Mouse (Mus musculus) forebrain, embryonic 13.5 days (tissue): ENCODE results near the gene Gm4969. TPM values are rescaled to one million over a fixed set of nuclear protein-coding genes. Genes with fewer than 3 reads are reported as not detected.
A peak's percentile ranks its signal among the peaks of the same experiment; 100 is the strongest.

ENCODE experiments used
- ATAC-seq: fragments of 200-750 bp; cut with Nextera tagmentation; 2 replicates; pipeline ENCODE4 v1.8.0; 2017
- H3K27ac ChIP-seq: fragments of 300-500 bp; sonication (generic); 2 replicates; pipeline ENCODE4 v1.5.1; 2015; ENCODE audit warnings: inconsistent platforms, mild to moderate bottlenecking, moderate library complexity
- H3K27me3 ChIP-seq: fragments of 300-500 bp; sonication (generic); 2 replicates; pipeline ENCODE4 v1.6.1; 2015; ENCODE audit warnings: mild to moderate bottlenecking, inconsistent platforms
- H3K36me3 ChIP-seq: fragments of 300-500 bp; sonication (generic); 2 replicates; pipeline ENCODE4 v1.6.1; 2015; ENCODE audit warnings: mild to moderate bottlenecking, inconsistent platforms; ENCODE audit not compliant: poor library complexity, severe bottlenecking
- H3K4me1 ChIP-seq: fragments of 300-500 bp; sonication (generic); 2 replicates; pipeline ENCODE4 v1.6.1; 2015; ENCODE audit warnings: inconsistent platforms
- H3K4me2 ChIP-seq: fragments of 300-500 bp; sonication (generic); 2 replicates; pipeline ENCODE4 v1.6.1; 2015; ENCODE audit warnings: inconsistent platforms, mild to moderate bottlenecking, moderate library complexity
- H3K4me3 ChIP-seq: fragments of 300-500 bp; sonication (generic); 2 replicates; pipeline ENCODE4 v1.5.1; 2015; ENCODE audit warnings: mild to moderate bottlenecking, inconsistent platforms
- H3K9ac ChIP-seq: fragments of 300-500 bp; sonication (generic); 2 replicates; pipeline ENCODE4 v1.6.1; 2015; ENCODE audit warnings: mild to moderate bottlenecking, inconsistent platforms
- H3K9me3 ChIP-seq: fragments of 300-500 bp; sonication (generic); replicated peaks from 2 replicates; pipeline ENCODE4 v1.6.1; 2016; ENCODE audit warnings: inconsistent platforms
- whole genome bisulfite sequencing: fragments of 180-500 bp; shearing (Covaris S2); methylation state at CpG from one replicate; pipeline ENCODE4 v1.1.7; 2015; 5-methylcytosine and 5-hydroxymethylcytosine counted together
- polyA plus RNA-seq: library from polyadenylated mRNA; unstranded; fragments of >200 nt; fragmentation: Nextera tagmentation; extraction: Ambion mirVana; gene quantifications from 2 replicates; pipeline ENCODE4 v1.2.1, GENCODE M21; 2015

Gm4969 gene
- polyA plus RNA-seq, 1 experiment from 2014 or later, result 1.2 TPM

DNA sequence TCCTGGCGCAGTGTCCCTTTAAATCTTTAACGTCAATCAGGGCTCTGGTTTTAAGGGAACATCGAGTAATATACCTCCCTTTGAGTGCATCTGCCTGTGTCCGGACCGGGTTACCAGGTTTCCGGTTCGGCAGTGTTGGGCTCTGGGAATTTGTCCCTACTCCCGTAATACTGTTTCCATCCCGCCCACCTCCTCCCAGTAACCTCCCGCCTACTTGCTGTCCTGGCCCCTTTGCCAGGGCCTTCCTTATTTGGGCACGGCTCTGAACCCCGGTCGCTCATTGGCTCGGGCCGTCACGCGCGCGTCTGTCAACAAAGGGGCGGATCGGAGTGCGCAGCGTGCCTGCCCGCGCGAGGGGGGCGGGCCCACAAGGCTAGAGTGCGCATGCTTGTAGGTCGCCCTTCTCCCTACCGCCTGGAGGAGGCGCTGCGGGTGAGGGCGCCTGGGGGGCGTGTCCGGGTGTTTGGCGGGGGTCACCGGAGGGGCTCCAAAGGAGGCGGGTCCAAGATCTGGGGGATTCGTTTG, 13.2 kb upstream of the Gm4969 start:
- H3K9ac ChIP-seq, result peak overlapping the region; percentile 62

DNA sequence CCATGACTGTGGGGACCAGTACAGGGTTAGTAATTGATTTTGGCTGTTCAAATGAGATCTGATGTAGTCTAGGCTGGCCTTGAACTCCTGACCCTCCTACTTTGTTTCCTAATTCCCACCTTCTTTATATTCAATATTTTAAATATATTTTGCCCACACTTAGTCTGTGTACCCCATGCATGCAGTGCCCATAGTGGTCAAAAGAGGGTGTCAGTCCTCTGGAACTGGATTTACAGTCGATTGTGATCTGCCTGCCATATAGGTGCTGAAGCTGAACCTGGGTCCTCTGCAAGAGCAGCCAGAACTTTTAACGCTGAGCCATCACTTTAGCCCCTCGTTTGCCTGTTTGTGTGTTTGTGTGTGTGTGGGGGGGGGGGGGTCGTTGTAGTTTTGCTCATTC, 12.5 kb upstream of the Gm4969 start:
- Histone ChIP-seq H3K4me2 (peak overlapping the region; percentile 69), H3K27me3 (no peaks in the 10 kb centered on the region), H3K9ac (no peak overlapping the region; the same call in 1 of the 2 replicates), H3K9me3 (no peaks in the 10 kb centered on the region), H3K4me3 (peak overlapping the region; percentile 46), H3K4me1 (peaks cover 15% of the 10 kb centered on the region), H3K36me3 (peaks cover 25% of the 10 kb centered on the region), H3K27ac (peak overlapping the region; percentile 86)
- ATAC-seq, result no peak
- 34% methylated on average over 4 of the region's 4 CpGs for WGBS

More for the DNA sequence above, 13.2 kb upstream of the Gm4969 start:
- Histone ChIP-seq H3K9me3 (no peaks in the 10 kb centered on the region), H3K4me3 (peak overlapping the region; percentile 46), H3K36me3 (peaks cover 30% of the 10 kb centered on the region), H3K4me1 (peaks cover 15% of the 10 kb centered on the region), H3K4me2 (peak overlapping the region; percentile 69), H3K27me3 (no peaks in the 10 kb centered on the region), H3K27ac (peak overlapping the region; percentile 86)
- peak; percentile 99 for ATAC-seq
- under 1% methylated on average over 39 of the region's 39 CpGs for WGBS

DNA sequence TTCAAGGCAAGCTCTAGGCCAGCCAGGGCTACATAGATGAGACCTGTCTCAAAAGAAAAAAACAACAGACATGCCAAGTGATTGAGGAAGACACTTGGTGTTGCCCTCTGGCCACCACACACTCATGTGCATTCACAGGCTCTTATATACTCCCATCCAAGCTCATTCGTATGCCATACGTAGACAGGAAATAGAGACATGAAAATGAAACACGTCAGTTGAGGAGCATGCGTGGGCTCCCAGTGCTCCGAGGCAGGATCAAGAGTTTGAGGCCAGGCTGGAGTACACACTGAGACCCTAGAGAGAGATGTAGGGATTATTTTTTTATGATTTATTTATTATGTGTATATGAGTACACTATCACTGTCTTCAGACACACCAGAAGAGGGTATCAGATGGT, 11.2 kb upstream of the Gm4969 start:
- H3K4me3 ChIP-seq, result no peak overlapping the region
- H3K9ac ChIP-seq, result no peak overlapping the region
- H3K4me2 ChIP-seq, result no peak overlapping the region
- WGBS, result 93% methylated on average over 5 of the region's 5 CpGs
- H3K4me1 ChIP-seq, result peaks cover 15% of the 10 kb centered on the region
- H3K9me3 ChIP-seq, result no peaks in the 10 kb centered on the region
- H3K27me3 ChIP-seq, result no peaks in the 10 kb centered on the region
- no peak for ATAC-seq
- no peak overlapping the region for H3K27ac ChIP-seq
- peaks cover 12% of the 10 kb centered on the region for H3K36me3 ChIP-seq

DNA sequence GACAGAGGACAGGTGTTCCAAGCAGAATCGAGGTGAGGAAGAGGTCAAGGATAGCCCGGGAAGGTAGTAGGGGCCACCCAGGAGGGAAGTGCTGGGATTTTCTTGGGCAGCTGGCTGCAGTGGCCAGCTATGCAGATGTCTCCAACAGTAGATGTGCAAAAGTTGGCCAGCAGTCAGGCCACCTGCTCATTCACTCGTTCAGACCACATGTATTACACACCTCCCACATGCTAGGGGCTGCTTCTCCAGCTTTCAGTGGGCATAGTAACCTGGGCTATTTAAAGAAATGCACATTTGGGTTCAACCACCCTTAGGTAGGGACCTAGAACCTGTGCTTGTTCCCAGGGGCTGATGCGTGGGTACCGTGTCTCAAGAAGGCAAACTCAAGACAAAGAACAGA, 9.6 kb upstream of the Gm4969 start:
- Histone ChIP-seq H3K27ac (no peak overlapping the region), H3K4me2 (no peak overlapping the region), H3K4me3 (no peak overlapping the region), H3K36me3 (peaks cover 11% of the 10 kb centered on the region; the same call in 1 of the 2 replicates), H3K9me3 (no peaks in the 10 kb centered on the region), H3K27me3 (no peaks in the 10 kb centered on the region), H3K9ac (no peak overlapping the region), H3K4me1 (peaks cover 15% of the 10 kb centered on the region)
- no peak for ATAC-seq
- 91% methylated on average over 5 of the region's 5 CpGs for WGBS

DNA sequence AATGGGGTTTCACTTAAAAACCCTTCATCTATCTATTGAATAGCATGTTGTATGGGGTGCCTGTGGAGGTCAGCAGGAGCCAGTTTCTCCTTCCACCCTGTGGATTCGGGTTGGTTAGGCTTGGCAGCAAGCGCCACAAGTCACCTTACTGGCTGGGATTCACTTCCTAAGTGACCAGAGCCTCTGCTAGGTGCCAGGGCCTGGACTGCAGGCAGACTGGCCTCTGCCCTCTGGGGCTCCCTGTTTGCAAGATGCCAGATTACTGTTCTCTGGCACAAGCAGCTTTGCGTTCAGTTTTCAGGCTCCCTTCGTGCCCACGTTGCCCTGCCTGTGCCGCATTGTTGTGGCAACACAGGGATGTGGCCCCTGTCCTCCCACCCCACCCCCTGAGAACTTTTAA, 6.5 kb upstream of the Gm4969 start:
- Histone ChIP-seq H3K9ac (no peak overlapping the region), H3K27ac (no peak overlapping the region), H3K4me3 (no peak overlapping the region), H3K27me3 (no peaks in the 10 kb centered on the region), H3K9me3 (no peaks in the 10 kb centered on the region), H3K4me2 (no peak overlapping the region), H3K36me3 (peaks cover 11% of the 10 kb centered on the region; the same call in 1 of the 2 replicates), H3K4me1 (peaks cover 16% of the 10 kb centered on the region)
- WGBS, result 88% methylated on average over 6 of the region's 6 CpGs
- ATAC-seq, result no peak

DNA sequence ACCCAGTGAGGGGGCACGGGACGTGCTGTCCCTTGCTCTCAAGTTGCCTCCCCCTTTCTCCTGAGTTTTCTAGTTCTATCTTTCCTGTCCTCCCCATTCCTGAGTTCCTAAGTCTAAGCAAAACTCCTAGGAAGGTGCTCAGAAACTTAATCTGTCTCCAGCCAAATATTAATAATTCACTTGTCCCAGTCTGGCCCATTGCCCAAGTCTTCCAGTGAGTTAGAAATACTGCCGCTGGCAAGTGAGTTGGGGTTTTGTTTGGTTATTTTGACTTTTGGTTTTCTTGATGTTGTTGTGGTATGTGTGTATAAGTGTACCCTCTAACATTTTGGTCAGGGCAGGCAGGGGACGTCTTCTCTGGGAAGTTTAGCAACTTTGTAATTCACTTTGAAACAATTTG, 3.5 kb upstream of the Gm4969 start:
- Histone ChIP-seq H3K9me3 (peaks cover 10% of the 10 kb centered on the region; the same call in 1 of the 2 replicates), H3K27me3 (0 out of 2 replicates have a peak, but pooled peaks cover 4% of the 10 kb centered on the region), H3K4me2 (no peak overlapping the region), H3K4me1 (peaks cover 21% of the 10 kb centered on the region), H3K4me3 (no peak overlapping the region), H3K36me3 (peaks cover 3% of the 10 kb centered on the region; the same call in 1 of the 2 replicates), H3K27ac (no peak overlapping the region), H3K9ac (no peak overlapping the region)
- WGBS, result 94% methylated on average over 4 of the region's 4 CpGs
- no peak for ATAC-seq

DNA sequence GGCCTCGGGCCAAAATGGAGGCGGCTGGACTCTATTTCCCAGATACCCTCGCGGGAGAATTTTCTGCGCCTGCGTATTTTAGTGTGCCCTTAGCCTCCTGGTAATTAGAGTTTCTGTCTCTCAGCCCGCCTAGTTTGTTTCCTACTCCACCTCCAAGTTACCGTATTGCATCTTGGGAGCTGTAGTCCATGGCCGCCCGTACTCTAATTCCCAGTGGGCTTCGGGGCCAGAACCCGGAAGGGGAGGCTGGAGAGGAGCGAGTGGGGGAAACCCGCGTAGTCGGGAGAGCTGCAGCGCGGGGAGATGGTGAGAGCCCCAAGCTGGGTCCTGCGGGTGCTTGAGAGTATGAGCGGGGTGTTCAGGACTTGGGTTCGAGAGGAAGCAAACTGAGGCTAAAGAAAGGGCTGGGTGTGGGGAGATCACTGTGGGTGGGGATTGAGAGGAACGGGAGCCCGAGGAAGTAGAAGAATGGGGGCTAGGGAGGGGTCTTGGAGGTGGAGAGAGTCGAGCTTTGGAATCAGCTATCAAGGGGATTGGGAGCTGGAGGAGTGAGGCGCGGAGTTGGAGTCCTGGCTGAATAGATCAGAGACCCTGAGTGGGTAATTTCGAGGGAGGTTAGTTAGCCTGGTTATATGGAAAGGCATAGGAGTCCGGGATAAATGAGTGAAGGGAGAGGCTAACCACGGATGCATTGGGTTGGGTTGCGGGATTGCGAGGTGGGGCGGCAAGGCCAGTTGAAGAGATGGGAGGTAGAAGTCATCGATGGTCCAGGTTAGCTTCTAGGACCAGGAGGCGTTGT, 1.7 kb upstream of the Gm4969 start, which contains the start of gene Fbxo46:
Gene Fbxo46, plus strand, starts transcription at position 229 of the 799 bp plus-strand sequence.
- Histone ChIP-seq H3K4me3 (peak within 1 kb of the TSS; percentile 69), H3K9ac (peak within 1 kb of the TSS; percentile 82), H3K36me3 (no peaks in the 10 kb centered on the region), H3K4me1 (peaks cover 21% of the 10 kb centered on the region), H3K27ac (peak within 1 kb of the TSS; percentile 35; the same call in 1 of the 2 replicates), H3K9me3 (peaks cover 10% of the 10 kb centered on the region; the same call in 1 of the 2 replicates), H3K27me3 (0 out of 2 replicates have a peak, but pooled peaks cover 4% of the 10 kb centered on the region), H3K4me2 (peak within 1 kb of the TSS; percentile 93)
- 3% methylated on average over 34 of the region's 34 CpGs for WGBS
- peak; percentile 97 for ATAC-seq

DNA sequence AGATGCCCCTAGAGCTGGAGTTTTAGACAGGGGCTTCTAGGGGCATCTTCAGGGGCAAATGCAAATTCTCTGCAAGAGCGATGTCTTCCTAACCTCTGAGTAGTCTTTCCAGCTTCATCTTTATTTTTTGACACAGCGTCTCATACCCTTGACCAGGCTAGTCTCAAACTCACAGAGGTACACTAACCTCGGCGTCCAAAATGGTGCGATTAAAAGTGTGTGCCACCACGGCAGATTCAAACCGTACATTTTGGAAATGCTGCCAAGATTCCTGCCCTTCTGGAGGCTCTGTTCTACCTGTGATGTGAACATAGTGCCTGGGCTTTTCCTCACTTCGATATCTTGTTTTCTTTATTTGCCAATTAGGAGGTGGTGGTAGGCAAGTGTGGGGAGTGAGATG, 915 bp upstream of the Gm4969 start:
- no peak overlapping the region for H3K27ac ChIP-seq
- no peak overlapping the region for H3K4me3 ChIP-seq
- 91% methylated on average over 8 of the region's 8 CpGs for WGBS
- no peaks in the 10 kb centered on the region for H3K36me3 ChIP-seq
- ATAC-seq, result peak; percentile 37
- H3K4me2 ChIP-seq, result peak overlapping the region; percentile 20
- H3K4me1 ChIP-seq, result peaks cover 21% of the 10 kb centered on the region
- no peak overlapping the region for H3K9ac ChIP-seq
- H3K27me3 ChIP-seq, result 0 out of 2 replicates have a peak, but pooled peaks cover 4% of the 10 kb centered on the region
- peaks cover 10% of the 10 kb centered on the region; the same call in 1 of the 2 replicates for H3K9me3 ChIP-seq

DNA sequence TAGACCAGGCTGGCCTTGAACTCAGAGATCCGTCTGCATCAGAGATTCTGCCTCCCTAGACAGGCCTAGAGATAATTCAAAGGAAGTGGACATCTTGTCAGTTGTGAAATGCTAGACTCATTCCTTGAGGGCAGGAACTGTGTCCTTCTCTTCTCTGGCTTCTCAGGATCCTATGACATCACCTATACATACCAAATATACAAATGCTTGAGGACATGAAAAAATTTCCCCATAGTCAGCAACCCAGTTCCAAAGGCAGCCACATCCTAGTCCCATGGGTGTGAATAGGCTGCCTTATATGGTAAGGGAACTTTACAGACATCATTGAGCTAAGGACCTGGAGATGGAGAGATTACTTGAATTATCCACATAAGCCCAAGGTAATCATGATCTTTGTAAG, 8.6 kb downstream of the Gm4969 start:
- Histone ChIP-seq H3K27ac (no peak overlapping the region), H3K4me1 (no peaks in the 10 kb centered on the region), H3K36me3 (no peaks in the 10 kb centered on the region), H3K27me3 (no peaks in the 10 kb centered on the region), H3K4me3 (no peak overlapping the region), H3K9me3 (no peaks in the 10 kb centered on the region), H3K4me2 (no peak overlapping the region), H3K9ac (no peak overlapping the region)
- no peak for ATAC-seq
- WGBS, result 84% methylated on average over 1 of the region's 1 CpGs

DNA sequence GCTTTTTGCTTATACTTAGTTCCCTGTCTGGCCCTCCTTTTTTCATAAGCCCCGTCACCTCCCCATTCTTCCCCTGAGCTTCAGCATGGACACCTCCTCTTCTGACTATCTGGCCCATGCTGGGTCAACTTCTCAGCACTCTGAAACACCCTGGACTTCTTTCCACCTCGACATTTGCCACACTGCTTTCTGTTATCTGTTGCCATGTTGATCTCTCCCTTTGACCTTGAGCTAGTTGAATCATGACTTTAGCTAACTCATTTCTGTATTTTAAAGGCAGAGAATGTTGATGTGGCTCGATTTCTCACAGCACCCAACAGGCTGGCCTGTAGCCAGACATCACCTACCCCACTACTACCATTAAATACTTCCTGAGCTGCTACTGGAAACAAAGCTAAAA, 10.7 kb downstream of the Gm4969 start:
- H3K4me2 ChIP-seq, result no peak overlapping the region
- no peaks in the 10 kb centered on the region for H3K36me3 ChIP-seq
- no peak for ATAC-seq
- no peak overlapping the region for H3K4me3 ChIP-seq
- H3K27me3 ChIP-seq, result no peaks in the 10 kb centered on the region
- WGBS, result 58% methylated on average over 3 of the region's 3 CpGs
- no peaks in the 10 kb centered on the region for H3K9me3 ChIP-seq
- no peaks in the 10 kb centered on the region for H3K4me1 ChIP-seq
- H3K9ac ChIP-seq, result no peak overlapping the region
- H3K27ac ChIP-seq, result no peak overlapping the region

DNA sequence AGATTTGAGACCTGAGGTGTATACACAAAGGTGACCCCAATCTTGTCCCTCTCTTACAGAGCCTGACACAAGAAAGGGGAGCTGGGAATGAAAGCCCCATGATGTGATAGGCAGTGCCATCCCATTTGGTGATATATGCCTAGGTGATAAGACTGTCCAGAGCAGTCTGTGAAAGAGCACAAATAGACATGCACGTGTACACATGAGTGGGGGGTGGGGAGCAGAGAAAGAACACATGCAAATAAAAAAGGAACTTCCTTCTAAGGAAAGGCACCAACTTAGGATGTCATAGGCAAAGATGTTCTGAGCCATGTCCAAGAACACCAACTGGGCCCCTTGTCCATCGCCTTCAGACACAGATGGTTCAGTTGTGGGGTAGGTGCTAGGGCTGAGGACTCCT, 13.7 kb downstream of the Gm4969 start:
- H3K27ac ChIP-seq, result no peak overlapping the region
- no peak overlapping the region for H3K4me3 ChIP-seq
- no peak overlapping the region for H3K9ac ChIP-seq
- no peaks in the 10 kb centered on the region for H3K4me1 ChIP-seq
- H3K27me3 ChIP-seq, result no peaks in the 10 kb centered on the region
- H3K4me2 ChIP-seq, result no peak overlapping the region
- ATAC-seq, result no peak
- WGBS, result 81% methylated on average over 2 of the region's 2 CpGs
- H3K9me3 ChIP-seq, result no peaks in the 10 kb centered on the region
- H3K36me3 ChIP-seq, result no peaks in the 10 kb centered on the region

DNA sequence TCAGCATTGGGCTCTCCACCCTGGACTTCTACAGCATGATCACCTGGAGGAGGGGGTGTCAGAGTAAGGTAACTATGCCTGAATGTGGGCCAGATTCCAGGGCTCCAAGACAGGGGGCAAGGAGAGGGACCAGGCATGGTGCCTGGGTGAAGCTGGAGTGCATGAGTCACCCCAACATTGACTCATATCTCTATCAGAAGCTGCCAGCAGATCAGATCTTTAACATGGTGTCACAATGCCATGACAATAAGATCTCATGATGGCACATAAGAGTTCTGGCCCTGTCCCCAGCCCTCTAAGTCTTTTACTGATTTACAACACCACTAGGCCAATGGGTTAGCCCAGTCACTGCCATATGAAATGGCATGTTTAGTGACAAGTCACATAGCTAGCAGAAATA, 14.4 kb downstream of the Gm4969 start:
- ATAC-seq, result no peak
- Histone ChIP-seq H3K4me1 (no peaks in the 10 kb centered on the region), H3K36me3 (no peaks in the 10 kb centered on the region), H3K4me3 (no peak overlapping the region), H3K9me3 (no peaks in the 10 kb centered on the region), H3K9ac (no peak overlapping the region), H3K27ac (no peak overlapping the region), H3K27me3 (no peaks in the 10 kb centered on the region), H3K4me2 (no peak overlapping the region)
